Mouse (Mus musculus) heart, embryonic 15.5 days (tissue): Measurements from ENCODE around the gene Ttc28. TPM values are rescaled to one million over a fixed set of nuclear protein-coding genes. Genes with fewer than 3 reads are reported as not detected.
A peak's percentile ranks its signal among the peaks of the same experiment; 100 is the strongest.

Experiments used
- ATAC-seq: fragments of 200-750 bp; cut with Nextera tagmentation; replicated peaks from 2 replicates; pipeline ENCODE4 v1.8.0; 2017; ENCODE audit warnings: low read depth, moderate TSS enrichment; ENCODE audit not compliant: insufficient number of reproducible peaks, insufficient read depth, low FRiP score
- H3K27ac ChIP-seq: fragments of 300-500 bp; sonication (generic); 2 replicates; pipeline ENCODE4 v1.5.1; 2015; ENCODE audit warnings: mild to moderate bottlenecking, inconsistent platforms
- H3K27me3 ChIP-seq: fragments of 300-500 bp; sonication (generic); 2 replicates; pipeline ENCODE4 v1.6.1; 2015; ENCODE audit warnings: inconsistent platforms
- H3K36me3 ChIP-seq: fragments of 300-500 bp; sonication (generic); 2 replicates; pipeline ENCODE4 v1.6.1; 2015; ENCODE audit warnings: mild to moderate bottlenecking, inconsistent platforms
- H3K4me1 ChIP-seq: fragments of 300-500 bp; sonication (generic); replicated peaks from 2 replicates; pipeline ENCODE4 v1.6.1; 2015; ENCODE audit warnings: inconsistent platforms
- H3K4me2 ChIP-seq: fragments of 300-500 bp; sonication (generic); 2 replicates; pipeline ENCODE4 v1.6.1; 2015; ENCODE audit warnings: inconsistent platforms, mild to moderate bottlenecking, moderate library complexity
- H3K4me3 ChIP-seq: fragments of 300-500 bp; sonication (generic); 2 replicates; pipeline ENCODE4 v1.5.1; 2015; ENCODE audit warnings: mild to moderate bottlenecking, inconsistent platforms
- H3K9ac ChIP-seq: fragments of 300-500 bp; sonication (generic); 2 replicates; pipeline ENCODE4 v1.6.1; 2015; ENCODE audit warnings: mild to moderate bottlenecking, inconsistent platforms
- H3K9me3 ChIP-seq: fragments of 300-500 bp; sonication (generic); replicated peaks from 2 replicates; pipeline ENCODE4 v1.6.1; 2016; ENCODE audit warnings: inconsistent platforms
- WGBS: fragments of 180-500 bp; shearing (Covaris S2); methylation state at CpG from one replicate; pipeline ENCODE4 v1.1.7; 2015; ENCODE audit warnings: mixed read lengths; 5-methylcytosine and 5-hydroxymethylcytosine counted together
- polyA plus RNA-seq: library from polyadenylated mRNA; unstranded; fragments of >200 nt; fragmentation: Nextera tagmentation; extraction: Ambion mirVana; gene quantifications from 2 replicates; pipeline ENCODE4 v1.2.1, GENCODE M21; 2015

Gene Ttc28
- polyA plus RNA-seq, 1 experiment from 2014 or later = 5.8 TPM

DNA sequence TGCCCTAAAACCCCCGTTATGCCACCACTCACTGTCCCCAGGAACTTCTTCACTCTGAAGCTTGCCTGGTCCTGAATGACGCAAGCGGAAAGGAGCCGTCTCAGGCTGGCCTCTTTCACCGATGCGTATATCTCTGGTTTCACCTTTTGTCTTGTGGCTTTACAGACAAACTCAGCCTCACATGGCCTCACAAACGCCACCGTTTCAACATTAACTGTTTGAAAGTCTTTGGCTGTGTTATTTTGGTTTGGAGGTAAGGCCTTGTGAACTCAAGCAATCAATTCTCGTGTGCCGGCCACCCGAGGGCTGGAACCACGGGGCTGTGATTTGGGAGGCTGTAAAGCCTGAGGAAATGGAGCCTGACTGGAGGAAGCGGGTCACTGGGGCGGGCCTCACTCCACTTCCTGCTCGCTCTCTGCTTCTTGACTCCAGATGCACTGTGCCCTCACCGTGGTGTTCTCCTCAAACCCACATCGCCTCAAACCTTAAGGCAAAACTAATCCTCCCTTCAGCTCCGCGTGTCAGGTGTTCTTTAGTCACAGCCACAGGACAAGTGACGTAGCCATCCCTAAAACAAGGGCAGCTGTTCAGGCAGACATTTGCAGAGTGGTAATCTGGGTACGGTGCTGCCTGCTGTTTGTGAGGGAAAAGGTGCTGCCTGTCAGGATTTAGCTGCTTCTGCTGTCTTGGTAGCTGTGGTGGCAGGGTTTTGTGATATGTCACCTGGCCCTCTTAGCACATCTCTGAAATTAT lies 298.9 kb downstream of the Ttc28 start:
- H3K4me2 ChIP-seq = peak overlapping the region; percentile 25
- peak overlapping the region; percentile 20 for H3K4me3 ChIP-seq
- no peaks in the 10 kb centered on the region; the same call in 1 of the 2 replicates for H3K27me3 ChIP-seq
- no peak overlapping the region for H3K9ac ChIP-seq
- WGBS = 56% methylated on average over 21 of the region's 21 CpGs
- peak; percentile 57 for ATAC-seq
- H3K36me3 ChIP-seq = 0 out of 2 replicates have a peak, but pooled peaks cover 4% of the 10 kb centered on the region
- no peaks in the 10 kb centered on the region for H3K9me3 ChIP-seq
- H3K4me1 ChIP-seq = peaks cover 32% of the 10 kb centered on the region
- peak overlapping the region; percentile 63 for H3K27ac ChIP-seq

DNA sequence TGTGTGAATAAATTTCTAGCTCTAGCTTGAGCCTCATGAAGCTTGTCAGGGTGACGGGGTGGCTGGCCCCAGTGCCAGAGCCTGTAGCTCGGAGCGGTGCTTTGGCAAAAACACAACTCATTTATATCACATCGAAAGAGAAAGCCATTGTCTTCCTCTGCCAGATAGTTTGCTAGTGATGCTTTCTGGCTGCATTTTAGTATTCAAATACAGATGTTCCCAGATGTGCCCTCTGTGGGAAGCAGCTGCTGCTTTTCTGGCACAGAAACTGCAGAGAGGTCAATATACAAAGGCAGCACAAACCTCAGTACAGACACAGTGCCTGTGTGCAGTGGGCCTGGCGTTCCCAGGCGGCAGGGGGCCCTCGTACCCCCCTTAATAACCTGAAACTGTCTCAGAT lies 300.0 kb downstream of the Ttc28 start:
- Histone ChIP-seq H3K9me3 (no peaks in the 10 kb centered on the region), H3K36me3 (0 out of 2 replicates have a peak, but pooled peaks cover 4% of the 10 kb centered on the region), H3K4me1 (peaks cover 32% of the 10 kb centered on the region), H3K4me2 (no peak overlapping the region), H3K27ac (no peak overlapping the region; the same call in 1 of the 2 replicates), H3K9ac (no peak overlapping the region), H3K4me3 (no peak overlapping the region), H3K27me3 (no peaks in the 10 kb centered on the region)
- 67% methylated on average over 7 of the region's 7 CpGs for WGBS
- no peak for ATAC-seq

DNA sequence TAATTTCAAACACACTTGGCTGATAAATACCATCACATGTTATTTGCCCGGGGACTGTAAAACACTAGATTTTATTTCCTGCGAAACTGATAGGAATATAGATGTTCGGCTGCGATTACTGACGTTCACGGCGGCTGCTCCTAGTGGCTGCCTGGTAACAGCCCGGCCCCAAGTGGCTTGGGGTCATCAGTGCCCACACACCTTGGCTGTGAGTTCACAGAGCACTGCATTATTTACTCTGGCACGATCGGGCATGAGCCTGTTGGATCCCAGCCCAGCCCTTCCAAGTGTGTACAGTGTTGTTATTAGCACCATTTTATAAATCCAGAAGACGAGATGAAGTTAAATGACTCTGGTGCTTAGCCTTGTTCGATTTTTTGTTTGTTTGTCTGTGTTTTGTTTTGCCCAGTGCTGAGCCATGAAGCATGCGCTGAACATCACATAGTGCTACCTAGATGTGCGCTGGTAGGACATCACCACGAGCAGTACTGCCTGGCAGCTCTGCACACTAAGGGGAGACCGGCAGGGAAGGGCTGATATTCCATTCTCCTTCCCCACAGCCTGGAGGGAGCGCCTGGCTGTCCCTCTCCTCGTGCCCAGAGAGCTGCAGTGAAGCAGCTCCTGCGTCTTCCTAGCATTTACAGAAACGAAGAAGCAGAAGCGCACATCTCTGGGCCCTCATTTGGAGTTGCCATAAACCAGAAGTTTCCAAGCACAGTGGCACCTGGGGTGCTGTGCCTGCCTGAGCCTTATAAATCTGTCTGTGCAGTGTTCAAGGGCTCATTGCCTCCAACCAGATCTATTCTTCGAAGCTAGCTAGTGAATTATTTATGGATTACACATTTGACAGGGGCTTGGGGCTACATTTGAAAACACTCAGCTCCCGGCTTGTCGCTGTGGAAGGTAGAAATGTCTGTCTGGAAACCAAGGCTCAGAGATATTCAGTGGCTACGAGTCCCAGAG lies 300.8 kb downstream of the Ttc28 start:
- Histone ChIP-seq H3K4me3 (no peak overlapping the region), H3K36me3 (0 out of 2 replicates have a peak, but pooled peaks cover 4% of the 10 kb centered on the region), H3K9ac (no peak overlapping the region), H3K9me3 (no peaks in the 10 kb centered on the region), H3K4me2 (no peak overlapping the region), H3K27me3 (no peaks in the 10 kb centered on the region), H3K4me1 (peaks cover 32% of the 10 kb centered on the region), H3K27ac (no peak overlapping the region)
- ATAC-seq = no peak
- WGBS = 70% methylated on average over 25 of the region's 25 CpGs

DNA sequence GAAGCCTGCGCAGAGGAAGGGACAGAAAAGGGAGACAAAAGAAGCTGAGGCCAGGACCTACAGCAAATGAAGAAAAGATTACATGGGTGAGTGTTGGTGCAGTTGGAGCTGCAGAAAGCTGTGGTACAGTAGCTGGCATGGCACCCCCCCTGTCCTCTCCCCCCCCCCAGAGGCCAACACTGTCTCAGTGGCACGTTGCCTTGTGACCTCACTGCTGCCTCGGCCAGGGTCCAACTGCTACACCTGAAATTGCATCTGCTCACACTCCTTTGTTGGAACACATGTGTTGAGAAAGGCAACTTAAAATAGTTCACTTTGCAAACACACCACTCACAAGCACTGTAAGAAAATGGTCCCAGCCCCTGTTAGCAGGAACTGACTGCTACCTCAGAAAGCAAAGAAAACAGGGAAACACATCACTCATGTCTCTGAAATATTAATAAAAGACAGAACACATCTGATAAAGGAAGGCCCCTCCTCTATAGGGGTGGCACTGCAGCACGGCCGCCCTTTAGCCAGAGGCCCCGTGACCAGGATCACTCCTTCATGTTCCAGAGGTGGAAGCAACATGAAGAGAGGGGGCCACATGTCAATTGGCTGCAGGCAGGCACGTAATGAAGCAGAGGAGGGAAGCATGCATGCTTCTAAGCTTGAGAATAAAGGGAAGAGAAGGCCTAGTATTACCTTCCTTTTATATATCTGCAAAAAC lies 301.8 kb downstream of the Ttc28 start:
- ATAC-seq = no peak
- Histone ChIP-seq H3K27ac (no peak overlapping the region), H3K4me1 (peaks cover 32% of the 10 kb centered on the region), H3K9ac (no peak overlapping the region), H3K36me3 (0 out of 2 replicates have a peak, but pooled peaks cover 4% of the 10 kb centered on the region), H3K9me3 (no peaks in the 10 kb centered on the region), H3K4me2 (no peak overlapping the region), H3K27me3 (no peaks in the 10 kb centered on the region), H3K4me3 (no peak overlapping the region)
- WGBS = 63% methylated on average over 7 of the region's 7 CpGs

DNA sequence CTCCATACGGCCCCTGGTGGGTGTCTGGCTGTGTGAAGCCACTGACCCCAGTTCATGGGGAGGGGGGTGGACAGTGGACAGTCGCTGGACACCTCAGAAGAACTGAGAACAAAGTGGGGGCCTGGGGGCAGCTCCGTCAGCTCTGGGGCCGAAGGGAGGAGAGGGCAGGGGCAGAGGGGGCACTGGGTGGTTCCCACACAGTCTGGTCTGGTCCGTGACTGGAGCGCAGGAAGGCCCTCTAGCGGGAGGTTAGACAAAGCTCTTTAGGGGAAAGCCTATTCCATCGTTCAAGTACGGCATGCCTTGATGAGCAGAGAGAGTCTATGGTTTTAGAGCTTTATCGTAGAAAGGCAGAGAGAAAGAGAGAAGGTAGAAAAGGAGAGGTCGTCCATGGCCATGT lies 307.0 kb downstream of the Ttc28 start:
- no peak for ATAC-seq
- H3K4me2 ChIP-seq = no peak overlapping the region
- H3K4me1 ChIP-seq = peaks cover 4% of the 10 kb centered on the region; the same call in 1 of the 2 replicates
- WGBS = 42% methylated on average over 11 of the region's 11 CpGs
- no peaks in the 10 kb centered on the region for H3K9me3 ChIP-seq
- H3K4me3 ChIP-seq = no peak overlapping the region
- no peak overlapping the region for H3K9ac ChIP-seq
- H3K27me3 ChIP-seq = no peaks in the 10 kb centered on the region
- H3K36me3 ChIP-seq = 0 out of 2 replicates have a peak, but pooled peaks cover 4% of the 10 kb centered on the region
- H3K27ac ChIP-seq = no peak overlapping the region

DNA sequence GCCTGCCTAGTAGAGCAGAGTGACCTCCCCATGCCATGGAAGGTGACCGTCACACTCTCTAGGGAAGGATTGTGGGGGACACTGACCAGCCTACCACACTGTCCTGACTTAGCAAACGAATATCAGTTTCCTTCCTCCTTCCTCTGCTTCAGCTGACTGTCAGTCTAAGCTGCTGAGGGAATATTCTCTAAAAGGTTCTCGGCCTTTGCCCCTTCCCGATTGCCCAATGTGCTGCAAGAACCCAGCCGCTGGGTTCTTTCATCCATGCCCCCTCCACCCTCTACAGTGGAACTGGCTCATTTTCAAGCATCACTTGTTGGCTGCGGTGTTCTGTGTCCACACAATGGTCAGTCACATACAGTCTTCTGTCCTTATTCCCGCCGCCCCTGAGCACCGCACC lies 312.4 kb downstream of the Ttc28 start:
- H3K9ac ChIP-seq = no peak overlapping the region
- H3K27ac ChIP-seq = no peak overlapping the region
- peaks cover 17% of the 10 kb centered on the region for H3K4me1 ChIP-seq
- H3K36me3 ChIP-seq = no peaks in the 10 kb centered on the region
- WGBS = 92% methylated on average over 9 of the region's 9 CpGs
- no peaks in the 10 kb centered on the region for H3K9me3 ChIP-seq
- H3K27me3 ChIP-seq = peaks cover 8% of the 10 kb centered on the region; the same call in 1 of the 2 replicates
- no peak for ATAC-seq
- H3K4me3 ChIP-seq = no peak overlapping the region
- H3K4me2 ChIP-seq = no peak overlapping the region

DNA sequence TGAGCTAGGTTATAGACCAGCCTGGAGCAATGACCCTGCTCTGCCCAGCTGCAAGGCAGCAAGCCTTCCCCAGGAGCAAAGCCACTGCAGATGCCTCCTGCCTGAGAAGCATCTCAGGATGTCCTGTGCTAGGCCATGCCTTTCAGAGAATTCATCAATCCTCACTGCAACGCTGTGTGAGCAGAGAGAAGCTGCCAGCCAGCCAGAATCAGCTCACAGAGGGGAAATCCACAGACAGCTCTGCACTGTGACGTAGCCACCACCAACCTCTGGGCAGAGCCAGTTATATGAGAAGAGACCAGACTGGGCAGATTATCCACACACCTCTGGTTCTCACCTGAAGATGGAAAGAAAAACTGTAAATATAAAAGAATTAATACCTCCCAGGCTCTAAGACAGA lies 315.2 kb downstream of the Ttc28 start:
- 73% methylated on average over 2 of the region's 2 CpGs for WGBS
- Histone ChIP-seq H3K4me2 (no peak overlapping the region), H3K9ac (no peak overlapping the region), H3K9me3 (no peaks in the 10 kb centered on the region), H3K4me3 (no peak overlapping the region), H3K4me1 (peaks cover 17% of the 10 kb centered on the region), H3K27me3 (peaks cover 8% of the 10 kb centered on the region; the same call in 1 of the 2 replicates), H3K36me3 (no peaks in the 10 kb centered on the region), H3K27ac (no peak overlapping the region)
- ATAC-seq = no peak

DNA sequence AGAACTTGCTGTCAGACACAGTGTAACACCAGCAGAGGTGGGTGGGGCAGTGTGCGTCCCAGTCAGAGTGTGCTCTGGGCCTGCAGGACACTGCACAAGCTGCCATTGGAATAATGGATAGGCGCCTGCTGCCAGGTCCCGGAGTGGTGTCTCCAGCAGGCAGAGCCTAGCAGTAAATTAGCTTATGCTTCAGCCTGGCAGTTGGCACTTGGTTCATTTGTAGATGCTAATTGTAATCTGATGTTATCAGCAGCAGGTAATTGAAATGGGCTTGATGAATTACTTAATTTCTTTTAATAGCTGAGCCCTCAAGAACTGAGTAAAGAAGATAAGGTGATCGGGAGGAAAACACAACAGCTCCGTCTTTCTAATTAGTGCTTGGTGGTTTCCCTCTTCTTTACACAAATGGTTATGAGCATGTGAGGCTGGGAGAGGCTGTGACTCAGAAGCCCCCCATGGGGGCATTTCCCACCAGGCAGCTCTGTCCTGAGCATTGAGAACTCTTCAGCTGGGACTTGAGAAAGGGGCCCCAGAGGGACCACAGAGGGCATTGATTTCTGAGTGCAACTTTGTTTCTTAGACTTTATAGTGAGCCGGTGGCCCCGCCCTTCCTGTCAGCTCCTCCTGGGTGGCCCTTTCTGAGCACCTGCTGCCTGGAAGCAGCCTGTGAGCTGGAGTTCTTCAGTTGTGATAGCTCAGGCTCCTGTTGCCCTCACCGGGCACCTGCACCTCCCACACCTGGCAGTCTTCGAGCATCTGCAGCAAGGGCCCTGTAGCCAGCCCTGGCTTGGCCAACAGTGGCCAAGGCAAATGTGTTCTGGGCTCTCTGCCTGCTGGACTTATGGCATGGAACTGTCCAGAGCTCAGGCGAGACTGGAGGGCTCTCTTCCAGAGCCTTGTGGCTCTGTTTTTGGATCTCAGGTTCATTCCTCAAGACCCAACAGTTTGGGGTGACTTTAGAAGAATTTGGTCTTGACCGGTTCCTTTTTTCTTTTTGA lies 316.2 kb downstream of the Ttc28 start:
- H3K27me3 ChIP-seq = peaks cover 8% of the 10 kb centered on the region; the same call in 1 of the 2 replicates
- 64% methylated on average over 11 of the region's 11 CpGs for WGBS

DNA sequence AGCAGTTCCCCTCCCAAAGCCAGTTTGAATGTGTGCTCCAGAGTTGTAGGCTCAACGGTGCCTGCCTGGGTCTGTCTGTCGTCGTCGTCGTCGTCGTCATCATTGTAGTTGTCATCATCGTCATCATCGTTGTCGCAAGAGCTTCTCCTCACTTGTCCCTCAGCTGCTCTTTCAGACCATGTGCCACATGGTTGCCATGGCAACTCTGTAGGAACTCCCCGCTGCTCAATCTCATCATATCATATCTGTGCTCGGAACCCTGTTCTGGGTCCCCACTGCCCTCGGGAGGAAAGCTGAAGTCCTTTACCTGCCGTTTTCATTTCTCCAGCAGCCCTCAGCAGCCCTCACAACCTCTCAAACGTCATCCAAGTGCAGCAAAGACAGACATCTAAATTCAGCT lies 318.1 kb downstream of the Ttc28 start:
- Histone ChIP-seq H3K9me3 (no peaks in the 10 kb centered on the region), H3K36me3 (no peaks in the 10 kb centered on the region), H3K9ac (no peak overlapping the region), H3K4me1 (peaks cover 21% of the 10 kb centered on the region), H3K4me2 (no peak overlapping the region), H3K4me3 (no peak overlapping the region), H3K27me3 (peaks cover 6% of the 10 kb centered on the region; the same call in 1 of the 2 replicates), H3K27ac (no peak overlapping the region)
- 62% methylated on average over 15 of the region's 15 CpGs for WGBS
- no peak for ATAC-seq

More for the DNA sequence above, 316.2 kb downstream of the Ttc28 start:
- Histone ChIP-seq H3K9ac (no peak overlapping the region), H3K27ac (no peak overlapping the region), H3K9me3 (no peaks in the 10 kb centered on the region), H3K4me3 (no peak overlapping the region), H3K4me1 (peaks cover 18% of the 10 kb centered on the region), H3K36me3 (no peaks in the 10 kb centered on the region), H3K4me2 (no peak overlapping the region)
- no peak for ATAC-seq
